Mouse (Mus musculus) adrenal gland, postnatal 4 days (tissue): ENCODE measurements around the gene Hs6st1. TPM values are rescaled to one million over a fixed set of nuclear protein-coding genes. Genes with fewer than 3 reads are reported as not detected.

Experiments
- DNase-seq, 2 experiments: peaks; one replicate each; pipeline ENCODE4 v3.0.0; 2021 to 2022; ENCODE audit warnings: low spot score in 2 of 2, mixed read lengths in 2 of 2
- microRNA-seq: library from miRNA; unstranded; fragments of <30 nt; microRNA quantifications from one replicate; pipeline ENCODE4 v1.2.0, GENCODE M21; 2021
- total RNA-seq, 2 experiments: library from RNA; stranded (reverse); gene quantifications; 2 replicates each; pipeline ENCODE4 v1.2.3; 2021

Hs6st1 gene
- total RNA-seq, 2 experiments from 2014 or later = 79.2 to 89.3 TPM

DNA sequence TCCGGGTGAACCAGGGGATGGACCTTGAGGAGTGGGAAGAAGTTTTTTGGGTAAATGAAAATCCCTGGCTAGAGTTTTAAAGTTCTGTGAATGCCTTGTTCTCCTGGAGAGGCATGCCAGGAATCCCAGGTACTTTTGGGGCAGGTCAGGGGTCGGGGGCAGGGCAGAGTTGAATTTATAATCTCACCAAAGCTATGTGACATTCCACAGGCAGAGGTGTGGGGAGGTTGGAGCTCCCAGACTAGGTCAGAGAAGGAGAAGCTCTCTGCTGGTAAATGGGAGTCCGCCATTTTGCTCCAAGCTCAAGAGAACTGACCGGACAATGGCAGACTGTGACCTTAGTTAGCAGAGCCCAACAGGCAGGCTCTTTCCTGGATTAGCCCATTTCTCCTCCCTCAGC, 51.2 kb downstream of the Hs6st1 start:
- no peak for DNase-seq

DNA sequence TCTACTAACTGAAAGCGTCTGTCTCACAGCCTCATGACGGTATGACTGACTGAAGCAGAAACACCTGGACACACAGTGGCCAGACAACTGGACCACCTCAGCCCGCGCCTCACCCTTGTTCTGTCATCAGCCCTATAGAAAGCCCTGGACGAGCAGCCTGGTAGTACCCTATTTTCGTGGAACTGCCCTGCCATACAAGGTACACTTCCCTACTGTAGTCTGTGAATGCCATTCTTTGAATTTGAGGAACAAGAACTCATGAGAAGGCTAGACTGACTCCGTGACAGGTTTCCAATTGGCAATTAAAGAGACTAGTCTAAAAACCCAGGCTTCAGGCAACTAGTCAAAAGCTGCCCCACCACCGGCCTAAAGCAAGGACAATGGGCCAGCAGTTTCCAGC, 53.0 kb downstream of the Hs6st1 start:
- no peak for DNase-seq

- peak in 1 of 2 experiments; percentile 33 for DNase-seq
Observed at GRCm38 (mm10) chr1:36125076-36125475, 56.9 kb downstream of the Hs6st1 start.

DNA sequence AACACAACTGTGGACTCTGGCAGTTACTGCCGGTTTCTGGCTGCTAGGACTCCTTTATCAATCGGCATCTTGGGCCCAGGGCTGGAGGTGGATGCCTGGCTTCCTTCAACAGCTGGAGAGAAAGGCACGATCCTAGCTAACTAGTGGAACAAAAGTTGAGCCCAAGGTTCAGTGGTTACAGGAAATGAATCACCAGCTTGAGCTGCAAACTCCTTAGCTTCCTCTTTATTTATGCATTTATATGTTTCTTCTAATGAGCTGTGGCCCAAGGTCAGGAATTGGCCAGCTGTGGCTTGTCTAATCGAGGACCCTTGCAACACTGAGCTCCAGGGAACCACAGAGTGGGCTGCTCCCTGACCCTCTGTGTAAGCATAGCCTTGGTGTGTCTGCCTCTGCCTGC, 60.9 kb downstream of the Hs6st1 start:
- DNase-seq = no peak

GRCm38 (mm10) chr1:36129881-36130280, 61.7 kb downstream of the Hs6st1 start:
- DNase-seq = no peak

GRCm38 (mm10) chr1:36130307-36131035, 62.3 kb downstream of the Hs6st1 start:
- DNase-seq = no peak

DNA sequence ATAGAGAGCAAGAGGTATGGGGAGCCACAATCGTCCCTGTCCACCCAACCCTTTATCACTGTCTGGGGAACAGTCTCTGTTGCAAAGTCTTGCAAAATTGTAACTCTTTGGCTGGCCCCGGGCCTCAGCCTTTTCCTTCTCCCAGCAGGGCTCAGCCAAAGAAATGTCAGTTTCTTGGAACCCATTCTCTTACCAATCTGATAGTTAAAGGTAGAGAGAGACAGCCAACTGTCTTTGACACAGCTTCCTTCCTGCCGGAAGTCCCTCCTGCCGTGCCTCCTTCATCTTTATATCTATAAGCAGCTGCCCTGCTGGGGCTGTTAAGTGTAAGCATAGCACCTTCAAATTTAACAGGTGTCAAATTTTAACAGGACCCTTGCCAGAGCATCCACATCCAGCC, 63.0 kb downstream of the Hs6st1 start:
- DNase-seq = no peak

GRCm38 (mm10) chr1:36131766-36132165, 63.6 kb downstream of the Hs6st1 start:
- DNase-seq = no peak

GRCm38 (mm10) chr1:36132211-36132610, 64.0 kb downstream of the Hs6st1 start:
- no peak for DNase-seq

GRCm38 (mm10) chr1:36133041-36133440, 64.8 kb downstream of the Hs6st1 start:
- no peak for DNase-seq

DNA sequence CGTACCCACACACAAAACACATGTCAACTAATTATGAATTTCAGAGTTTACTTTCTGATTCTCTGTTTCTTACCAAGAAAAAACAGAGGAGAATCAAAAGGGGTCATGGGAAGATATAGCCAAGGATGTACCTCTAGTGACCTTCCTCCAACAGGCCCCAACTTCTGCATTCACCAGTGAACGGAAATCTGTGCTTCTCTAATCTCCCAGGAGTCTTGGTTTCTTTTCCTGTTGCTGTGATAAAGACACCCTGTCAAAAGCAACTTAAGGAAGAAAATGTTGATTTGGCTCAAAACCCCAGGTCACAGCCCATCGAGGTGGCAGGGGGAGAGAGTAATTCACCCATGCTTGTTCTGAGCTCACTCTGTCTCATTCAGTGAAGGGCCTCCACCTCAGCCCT, 65.4 kb downstream of the Hs6st1 start:
- DNase-seq = no peak

DNA sequence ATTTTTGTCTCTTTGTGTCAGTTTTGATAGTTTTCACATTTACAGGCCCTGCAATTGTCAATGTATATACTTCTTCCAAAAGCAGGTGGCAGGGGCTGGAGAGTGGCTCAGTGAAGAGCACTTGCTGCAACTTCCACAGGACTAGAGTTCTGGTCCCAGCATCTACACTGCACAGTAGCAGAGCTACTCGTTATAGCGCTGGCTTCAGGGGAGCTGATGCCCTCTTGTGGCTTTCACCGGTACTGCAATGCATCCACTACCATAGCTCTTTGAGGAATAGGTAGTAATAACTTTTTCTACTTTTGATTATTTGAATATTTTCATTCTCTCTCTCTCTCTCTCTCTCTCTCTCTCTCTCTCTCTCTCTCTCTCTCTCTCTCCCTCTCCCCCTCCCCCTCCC, 66.4 kb downstream of the Hs6st1 start:
- peak; percentile 36 to 60 for DNase-seq

DNA sequence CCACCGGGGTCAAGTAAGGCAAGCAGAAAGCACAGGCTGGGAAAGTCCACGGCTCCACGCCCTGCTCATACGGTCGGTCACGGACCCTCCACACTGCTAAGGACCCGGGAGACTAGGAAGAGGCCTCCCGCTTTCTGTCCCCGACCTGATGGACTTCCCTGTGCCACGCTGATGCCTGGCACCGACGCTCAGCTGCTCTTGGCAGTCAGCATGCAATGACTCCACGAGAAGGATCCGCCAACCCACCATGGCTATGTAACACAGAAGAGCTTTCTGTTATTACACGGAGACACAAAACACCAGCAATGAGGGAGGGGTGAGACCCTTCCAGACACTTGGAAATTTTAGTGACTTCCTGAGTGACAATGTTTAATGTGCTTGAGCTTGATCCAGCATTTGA, 72.1 kb downstream of the Hs6st1 start:
- no peak for DNase-seq

DNA sequence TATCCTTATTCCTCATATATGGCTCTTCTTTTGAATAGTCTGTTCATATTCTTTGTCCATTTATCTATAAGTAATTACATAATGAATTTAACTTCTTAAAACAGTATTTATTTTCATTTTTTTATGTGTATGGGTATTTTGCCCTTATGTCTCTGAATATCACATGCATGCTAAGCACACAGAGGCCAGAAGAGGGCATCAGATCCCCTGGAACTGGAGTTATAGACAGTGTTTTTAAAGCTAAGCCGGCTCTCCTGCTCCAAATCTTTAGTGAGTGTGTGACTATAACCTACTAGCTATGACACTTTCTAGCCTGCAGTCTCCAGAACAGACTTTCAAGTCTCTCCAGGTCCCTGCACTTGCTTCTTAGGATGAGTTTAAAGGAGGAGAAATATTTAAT, 76.8 kb downstream of the Hs6st1 start:
- no peak for DNase-seq

GRCm38 (mm10) chr1:36148809-36149208, 80.6 kb downstream of the Hs6st1 start:
- DNase-seq = no peak

- DNase-seq = no peak
Observed at GRCm38 (mm10) chr1:36149411-36149810, 81.2 kb downstream of the Hs6st1 start.

Small RNA genes lying within 50 kb of the gene (microRNA-seq; reads per million reads assigned to microRNA genes)
- 1.3 reads per million for gene Mir6897

Other genes with a start within 250 kb of the Hs6st1 start
- gene Uggt1, start 176.3 kb downstream of the Hs6st1 start, total RNA-seq = 10 to 100 TPM; 53.6 to 61.0 TPM
- gene Neurl3, start 206.3 kb downstream of the Hs6st1 start, total RNA-seq = 10 to 100 TPM in 1 of 2 experiments, 1 to 10 TPM in 1; 8.0 to 10.4 TPM
- 1 to 10 TPM; 6.0 to 8.4 TPM for gene Arid5a, start 239.3 kb downstream of the Hs6st1 start, total RNA-seq